Mouse (Mus musculus) MEL (cell line): ENCODE measurements around the gene Btn1a1. TPM values are rescaled to one million over a fixed set of nuclear protein-coding genes. Genes with fewer than 3 reads are reported as not detected.
A peak's percentile ranks its signal among the peaks of the same experiment; 100 is the strongest.

Experiments
- DNase-seq: peaks from one replicate; pipeline ENCODE4 v3.0.0; 2011; ENCODE audit warnings: low read depth, low spot score
- H3K27ac ChIP-seq: 2 replicates; pipeline ENCODE4 v1.5.1; 2012; ENCODE audit warnings: low read depth, mild to moderate bottlenecking, control low read depth, low read length, moderate library complexity; ENCODE audit not compliant: control insufficient read depth
- H3K27me3 ChIP-seq, 2 experiments: fragments of 150-350 bp in 1 of 2; sonication (generic) in 1 of 2; 2 replicates each; pipeline ENCODE4 v1.6.1; 2012; ENCODE audit warnings: low read length in 2 of 2, mild to moderate bottlenecking in 2 of 2, improper control_type of control experiment in 1 of 2, moderate library complexity in 1 of 2; ENCODE audit not compliant: insufficient read depth in 2 of 2, control insufficient read depth in 1 of 2
- H3K36me3 ChIP-seq, 2 experiments: 2 replicates each; pipeline ENCODE4 v1.6.1; 2012 to 2014; ENCODE audit warnings: low read length in 2 of 2, improper control_type of control experiment in 1 of 2, inconsistent platforms in 1 of 2, mild to moderate bottlenecking in 1 of 2; ENCODE audit not compliant: insufficient read depth in 2 of 2, control insufficient read depth in 1 of 2
- H3K4me1 ChIP-seq, 2 experiments: fragments of 150-350 bp in 1 of 2; sonication (generic) in 1 of 2; 2 replicates each; pipeline ENCODE4 v1.6.1; 2012; ENCODE audit warnings: low read length in 2 of 2, improper control_type of control experiment in 1 of 2, mild to moderate bottlenecking in 1 of 2; ENCODE audit not compliant: insufficient read depth in 2 of 2, control insufficient read depth in 1 of 2
- H3K4me3 ChIP-seq, 2 experiments: fragments of 150-350 bp in 1 of 2; sonication (generic) in 1 of 2; 2 replicates each; pipeline ENCODE4 v1.5.1; 2012; ENCODE audit warnings: low read depth in 2 of 2, low read length in 2 of 2, mild to moderate bottlenecking in 2 of 2, moderate library complexity in 2 of 2, control low read depth in 1 of 2, improper control_type of control experiment in 1 of 2; ENCODE audit not compliant: control insufficient read depth in 1 of 2, insufficient read depth in 1 of 2
- H3K79me2 ChIP-seq: 2 replicates; pipeline ENCODE4 v1.6.1; 2012; ENCODE audit warnings: mild to moderate bottlenecking, low read length, moderate library complexity; ENCODE audit not compliant: control insufficient read depth, poor library complexity, insufficient read depth
- H3K9ac ChIP-seq: 2 replicates; pipeline ENCODE4 v1.6.1; 2012; ENCODE audit warnings: low read depth, mild to moderate bottlenecking, control low read depth, low read length, moderate library complexity; ENCODE audit not compliant: control insufficient read depth, poor library complexity, severe bottlenecking
- H3K9me3 ChIP-seq: fragments of 150-350 bp; sonication (generic); replicated peaks from 2 replicates; pipeline ENCODE4 v1.6.1; 2012; ENCODE audit warnings: mild to moderate bottlenecking, low read length, improper control_type of control experiment, moderate library complexity; ENCODE audit not compliant: insufficient read depth
- CHD1 ChIP-seq: IDR thresholded peaks from 2 replicates; pipeline ENCODE4 v1.6.1; 2012; ENCODE audit warnings: low read depth, mild to moderate bottlenecking, inconsistent platforms, low read length, improper control_type of control experiment
- CTCF ChIP-seq, 3 experiments: IDR thresholded peaks in 2 of 3; conservative IDR thresholded peaks in 1 of 3; 2 replicates each; pipeline ENCODE4 v1.5.1; 2011 to 2012; ENCODE audit warnings: low read length in 3 of 3, low read depth in 2 of 3, mild to moderate bottlenecking in 2 of 3, improper control_type of control experiment in 1 of 3, inconsistent platforms in 1 of 3, mixed read lengths in 1 of 3, moderate library complexity in 1 of 3; ENCODE audit not compliant: control insufficient read depth in 1 of 3, insufficient read depth in 1 of 3, poor library complexity in 1 of 3, severe bottlenecking in 1 of 3
- EP300 ChIP-seq, 2 experiments: IDR thresholded peaks; 2 replicates each; pipeline ENCODE4 v1.6.1; 2011; ENCODE audit warnings: improper control_type of control experiment in 2 of 2, low read length in 2 of 2, low read depth in 1 of 2, mild to moderate bottlenecking in 1 of 2
- ETS1 ChIP-seq: IDR thresholded peaks from 2 replicates; pipeline ENCODE4 v1.6.1; 2012; ENCODE audit warnings: low read depth, mild to moderate bottlenecking, inconsistent platforms, low read length, improper control_type of control experiment, moderate library complexity
- GABPA ChIP-seq: IDR thresholded peaks from 2 replicates; pipeline ENCODE4 v1.6.1; 2012; ENCODE audit warnings: low read depth, mild to moderate bottlenecking, inconsistent platforms, low read length, improper control_type of control experiment, moderate library complexity
- GATA1 ChIP-seq: IDR thresholded peaks from 2 replicates; pipeline ENCODE4 v1.6.1; 2011; ENCODE audit warnings: low read depth, low read length, improper control_type of control experiment
- JUND ChIP-seq: IDR thresholded peaks from 2 replicates; pipeline ENCODE4 v1.6.1; 2011; ENCODE audit warnings: low read depth, mild to moderate bottlenecking, improper control_type of control experiment, low read length
- MAZ ChIP-seq: IDR thresholded peaks from 2 replicates; pipeline ENCODE4 v1.6.1; 2012; ENCODE audit warnings: low read depth, mild to moderate bottlenecking, inconsistent platforms, low read length, improper control_type of control experiment
- MEF2A ChIP-seq: IDR thresholded peaks from 2 replicates; pipeline ENCODE4 v1.6.1; 2014; ENCODE audit warnings: low read depth, mild to moderate bottlenecking, inconsistent platforms, low read length, improper control_type of control experiment; ENCODE audit not compliant: poor library complexity, insufficient replicate concordance, severe bottlenecking; ENCODE audit errors: extremely low read depth
- MXI1 ChIP-seq: IDR thresholded peaks from 2 replicates; pipeline ENCODE4 v1.6.1; 2011; ENCODE audit warnings: mild to moderate bottlenecking, low read depth, low read length, improper control_type of control experiment
- NELFE ChIP-seq: IDR thresholded peaks from 2 replicates; pipeline ENCODE4 v1.6.1; 2011; ENCODE audit warnings: low read depth, low read length, improper control_type of control experiment
- NRF1 ChIP-seq: IDR thresholded peaks from 2 replicates; pipeline ENCODE4 v1.6.1; 2014; ENCODE audit warnings: low read depth, mild to moderate bottlenecking, inconsistent platforms, low read length, improper control_type of control experiment, moderate library complexity; ENCODE audit not compliant: poor library complexity, insufficient read depth, severe bottlenecking
- POLR2A ChIP-seq, 2 experiments: IDR thresholded peaks; 2 replicates each; pipeline ENCODE4 v1.6.1; 2011 to 2012; ENCODE audit warnings: low read length in 2 of 2, mild to moderate bottlenecking in 2 of 2, control low read depth in 1 of 2, improper control_type of control experiment in 1 of 2, low read depth in 1 of 2, moderate library complexity in 1 of 2; ENCODE audit not compliant: control insufficient read depth in 1 of 2, insufficient read depth in 1 of 2, poor library complexity in 1 of 2
- POLR2AphosphoS5 ChIP-seq: IDR thresholded peaks from 2 replicates; pipeline ENCODE4 v1.6.1; 2012; ENCODE audit warnings: low read depth, borderline replicate concordance, mild to moderate bottlenecking, inconsistent platforms, low read length, moderate library complexity, mixed read lengths
- RCOR1 ChIP-seq: IDR thresholded peaks from 2 replicates; pipeline ENCODE4 v1.6.1; 2012; ENCODE audit warnings: low read depth, mild to moderate bottlenecking, inconsistent platforms, low read length, improper control_type of control experiment
- SMC3 ChIP-seq: IDR thresholded peaks from 2 replicates; pipeline ENCODE4 v1.6.1; 2011; ENCODE audit warnings: low read depth, low read length, improper control_type of control experiment
- TAL1 ChIP-seq: IDR thresholded peaks from 2 replicates; pipeline ENCODE4 v1.6.1; 2012; ENCODE audit warnings: mild to moderate bottlenecking, inconsistent platforms, low read length, moderate library complexity, mixed read lengths
- TCF12 ChIP-seq: IDR thresholded peaks from 2 replicates; pipeline ENCODE4 v1.6.1; 2014; ENCODE audit warnings: low read depth, mild to moderate bottlenecking, inconsistent platforms, low read length, improper control_type of control experiment, moderate library complexity
- UBTF ChIP-seq: IDR thresholded peaks from 2 replicates; pipeline ENCODE4 v1.6.1; 2012; ENCODE audit warnings: low read depth, mild to moderate bottlenecking, inconsistent platforms, low read length, improper control_type of control experiment, moderate library complexity, borderline replicate concordance; ENCODE audit not compliant: insufficient read depth
- ZC3H11A ChIP-seq: IDR thresholded peaks from 2 replicates; pipeline ENCODE4 v1.6.1; 2012; ENCODE audit warnings: low read depth, mild to moderate bottlenecking, inconsistent platforms, low read length, improper control_type of control experiment
- polyA plus RNA-seq, 2 experiments: library from polyadenylated mRNA; stranded (reverse) in 1 of 2; unstranded in 1 of 2; fragments of >175 nt in 1 of 2; fragments of >200 nt in 1 of 2; gene quantifications; 2 replicates each; pipeline versions ENCODE4 v1.2.1 to v1.2.4; 2012; ENCODE audit warnings: low replicate concordance in 2 of 2, low read depth in 1 of 2; ENCODE audit not compliant: insufficient read length in 2 of 2, insufficient read depth in 1 of 2, missing spikeins in 1 of 2
- total RNA-seq: library from RNA; depleted of rRNA; stranded (reverse); fragments of 300-350 nt; gene quantifications from 2 replicates; pipeline ENCODE4 v1.2.3, GENCODE M21; 2012

Btn1a1 gene
- total and polyA plus RNA-seq, 3 experiments, result 0.25 TPM; not detected in 2

DNA sequence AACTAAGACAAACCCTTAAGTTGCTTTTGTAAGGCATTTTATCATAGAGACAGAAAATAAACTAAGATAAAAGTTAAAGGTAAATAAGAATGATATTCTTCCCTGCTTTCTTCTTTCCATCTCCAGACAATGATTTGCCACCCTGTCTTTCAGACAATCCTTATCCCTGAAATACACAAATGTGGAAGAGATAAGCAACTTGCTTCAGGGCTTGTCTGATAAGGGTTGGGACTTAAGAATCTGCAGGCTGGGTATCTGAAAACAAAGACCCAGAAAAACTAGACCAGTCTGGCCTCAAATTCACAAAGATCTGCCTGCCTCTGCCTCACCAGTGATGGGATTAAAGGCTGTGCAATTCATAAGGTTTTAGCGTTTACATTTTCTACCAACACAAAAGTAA is 25.6 kb upstream of the Btn1a1 start:
- peak; percentile 26 for DNase-seq
- Histone ChIP-seq H3K27ac (no peak overlapping the region), H3K27me3 (peaks cover 0 to 3% of the 10 kb centered on the region in 2 experiments; a peak in 2 of 4 replicates), H3K36me3 (peaks cover 0 to 13% of the 10 kb centered on the region in 2 experiments; a peak in 2 of 4 replicates), H3K9ac (no peak overlapping the region), H3K4me3 (no peak overlapping the region), H3K9me3 (no peaks in the 10 kb centered on the region), H3K4me1 (peaks cover 4 to 7% of the 10 kb centered on the region in 2 experiments), H3K79me2 (no peaks in the 10 kb centered on the region)
- TF ChIP-seq CTCF (IDR thresholded peaks at IDR 0.05 in 2 of 3, conservative IDR thresholded peaks at IDR 0.05 in 1 of 3; ENCODE audit: control insufficient read depth in 1 of 3, insufficient read depth in 1 of 3, low read depth in 2 of 3, low read length in 3 of 3, poor library complexity in 1 of 3, severe bottlenecking in 1 of 3) (no peak), ZC3H11A (no peak), NELFE (no peak), POLR2AphosphoS5 (no peak), MAZ (no peak), MEF2A (no peak), ETS1 (no peak), MXI1 (no peak), UBTF (no peak), JUND (no peak), TCF12 (peak; percentile 65), RCOR1 (no peak), CHD1 (no peak), POLR2A (IDR thresholded peaks at IDR 0.05; ENCODE audit: control insufficient read depth in 1 of 2, insufficient read depth in 1 of 2, low read depth in 1 of 2, low read length in 2 of 2, poor library complexity in 1 of 2) (no peak), EP300 (IDR thresholded peaks at IDR 0.05; ENCODE audit: low read depth in 1 of 2, low read length in 2 of 2) (peak; percentile 40 to 42; a peak in 1 of 4 replicates), GATA1 (peak; percentile 83), GABPA (no peak), TAL1 (no peak), NRF1 (no peak)

- 0 out of 2 replicates have a peak, but pooled peaks have one; percentile 6 for TF ChIP-seq MEF2A
- no peak for TF ChIP-seq SMC3
- peak; percentile 68; the same call in 1 of the 2 replicates for TF ChIP-seq RCOR1
- TF ChIP-seq GATA1, result peak; percentile 2; the same call in 1 of the 2 replicates
- TF ChIP-seq, all 39 proteins: peak for 3
- Histone ChIP-seq H3K27ac (no peak overlapping the region), H3K9me3 (no peaks in the 10 kb centered on the region), H3K27me3 (peaks cover 0 to 3% of the 10 kb centered on the region in 2 experiments; a peak in 2 of 4 replicates), H3K36me3 (peaks cover 0 to 13% of the 10 kb centered on the region in 2 experiments; a peak in 2 of 4 replicates), H3K4me3 (no peak overlapping the region), H3K9ac (no peak overlapping the region), H3K4me1 (peaks cover 4 to 7% of the 10 kb centered on the region in 2 experiments), H3K79me2 (no peaks in the 10 kb centered on the region)
- DNase-seq, result peak; percentile 67
Measured at GRCm38 (mm10) chr13:23490863-23491262, 25.2 kb upstream of the Btn1a1 start.
